Mouse (Mus musculus) brown adipose tissue, adult 24 weeks (tissue): Measurements from ENCODE around the gene Zfp715. TPM values are rescaled to one million over a fixed set of nuclear protein-coding genes. Genes with fewer than 3 reads are reported as not detected.

Experiments used
- polyA plus RNA-seq: library from polyadenylated mRNA; stranded (reverse); fragments of >200 nt; gene quantifications from 2 replicates; pipeline ENCODE4 v1.2.4, GENCODE M21; 2012; ENCODE audit not compliant: missing spikeins, insufficient read depth, insufficient read length

Gene Zfp715
- polyA plus RNA-seq, 1 experiment = 13.6 TPM

Other genes starting within 250 kb of the Zfp715 start
- not detected in 2 replicates for gene Zfp936, start 199.1 kb downstream of the Zfp715 start, polyA plus RNA-seq
- gene Siglecf, start 38.0 kb upstream of the Zfp715 start, polyA plus RNA-seq = not detected in 2 replicates
- gene Siglecg, start 94.9 kb upstream of the Zfp715 start, polyA plus RNA-seq = not detected in 2 replicates
- not detected in 2 replicates for gene Lim2, start 114.4 kb upstream of the Zfp715 start, polyA plus RNA-seq
- 2.2 TPM in 1 of 2 replicates, not detected in the other for gene Nkg7, start 123.8 kb upstream of the Zfp715 start, polyA plus RNA-seq
- gene Cldnd2, start 127.5 kb upstream of the Zfp715 start, polyA plus RNA-seq = not detected in 2 replicates
- 2,383 and 2,841 TPM in 2 replicates for gene Etfb, start 130.8 kb upstream of the Zfp715 start, polyA plus RNA-seq
- gene Gm45233, start 130.8 kb upstream of the Zfp715 start, polyA plus RNA-seq = not detected in 2 replicates
- gene Vsig10l, start 149.9 kb upstream of the Zfp715 start, polyA plus RNA-seq = 1.9 and 3.5 TPM in 2 replicates
- gene Iglon5, start 176.8 kb upstream of the Zfp715 start, polyA plus RNA-seq = 0.48 and 0.58 TPM in 2 replicates
- gene 4931406B18Rik, start 192.6 kb upstream of the Zfp715 start, polyA plus RNA-seq = not detected in 2 replicates
- 1.4 and 5.5 TPM in 2 replicates for gene Cd33, start 231.1 kb upstream of the Zfp715 start, polyA plus RNA-seq
- 0.79 and 0.88 TPM in 2 replicates for gene Zfp658, start 249.0 kb upstream of the Zfp715 start, polyA plus RNA-seq